8 mouse cellular contexts compared by ENCODE assay signal in the genomic region with DNA sequence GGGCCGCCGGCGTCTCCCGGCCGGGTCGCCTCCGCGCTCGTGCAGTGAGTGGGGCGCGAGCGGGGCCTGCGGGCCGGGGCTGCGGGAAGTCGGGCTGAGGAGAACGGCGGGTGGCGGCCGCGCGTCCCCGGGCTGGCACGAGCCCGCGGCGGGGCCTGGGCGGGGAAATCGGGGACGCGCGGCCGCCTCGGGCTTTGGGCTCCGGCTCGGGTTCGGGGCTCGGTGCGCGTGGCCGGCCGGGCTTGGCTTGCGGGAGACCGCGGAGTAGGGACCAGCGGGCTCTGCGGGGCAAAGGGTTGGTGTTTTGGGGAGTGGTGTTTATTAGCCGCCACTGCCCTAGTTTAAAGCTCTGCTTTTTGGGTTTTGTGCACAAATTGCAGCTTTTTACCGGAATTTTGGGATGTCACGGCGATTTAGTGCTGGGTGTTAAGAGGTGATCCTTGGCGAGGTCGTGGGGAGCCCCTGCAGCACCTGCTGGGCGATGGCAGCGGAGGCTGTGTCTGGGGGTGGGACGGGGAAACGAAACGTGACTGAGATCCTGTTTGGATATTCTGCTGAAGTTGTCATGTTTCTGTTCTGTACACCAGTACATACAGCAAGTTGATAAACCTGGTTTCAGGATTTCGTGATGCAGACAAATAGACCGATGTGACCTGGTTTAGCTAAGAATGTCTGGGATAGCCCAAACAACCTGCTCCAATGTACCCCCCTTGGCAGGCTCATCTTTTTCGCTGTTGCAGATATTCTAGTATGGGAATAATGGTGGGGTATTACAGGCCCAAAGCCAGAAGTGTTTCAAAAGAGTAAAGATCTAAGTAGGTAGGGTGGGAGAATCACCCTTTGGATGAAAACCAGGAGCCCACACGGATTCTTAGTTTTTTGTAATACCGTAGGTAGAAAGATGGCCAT. TPM values are rescaled to one million over a fixed set of nuclear protein-coding genes. Genes with fewer than 3 reads are reported as not detected.
DNase-seq lines count a peak whose midpoint lies in the region; ATAC-seq and TF ChIP-seq lines count a peak whose summit lies in the region.

No protein-coding gene starts in this region.

- H3K4me3 ChIP-seq in E14TG2a.4 (replicated peaks; ENCODE audit: low read length): peak overlapping the region; percentile 93
- peak overlapping the region; percentile 98 for H3K4me3 ChIP-seq in bone marrow macrophage, adult 2 months (ENCODE audit: insufficient read depth, low read length)
- H3K4me3 ChIP-seq in embryonic facial prominence, embryonic 15.5 days (replicated peaks): peak overlapping the region; percentile 79
- peak overlapping the region; percentile 74 for H3K4me3 ChIP-seq in heart, embryonic 12.5 days
- peak overlapping the region; percentile 60 for H3K4me3 ChIP-seq in kidney, embryonic 16.5 days (ENCODE audit: low read length)
- H3K4me3 ChIP-seq in liver, embryonic 16.5 days (ENCODE audit: low read depth, low read length): peak overlapping the region; percentile 83
- peak overlapping the region; percentile 63 for H3K4me3 ChIP-seq in neural tube, embryonic 13.5 days

- no peaks in the 10 kb centered on the region for H3K9me3 ChIP-seq in E14TG2a.4 (ENCODE audit: low read length)
- H3K9me3 ChIP-seq in embryonic facial prominence, embryonic 15.5 days (replicated peaks): no peaks in the 10 kb centered on the region
- no peaks in the 10 kb centered on the region for H3K9me3 ChIP-seq in heart, embryonic 12.5 days (replicated peaks)
- no peaks in the 10 kb centered on the region for H3K9me3 ChIP-seq in kidney, embryonic 16.5 days (ENCODE audit: low read length)
- no peaks in the 10 kb centered on the region for H3K9me3 ChIP-seq in liver, embryonic 16.5 days (replicated peaks; ENCODE audit: control insufficient read depth, low read length)
- no peaks in the 10 kb centered on the region for H3K9me3 ChIP-seq in neural tube, embryonic 13.5 days

- H3K4me2 ChIP-seq in embryonic facial prominence, embryonic 15.5 days (replicated peaks): peak overlapping the region; percentile 68
- peak overlapping the region; percentile 93 for H3K4me2 ChIP-seq in heart, embryonic 12.5 days
- peak overlapping the region; percentile 95 for H3K4me2 ChIP-seq in kidney, embryonic 16.5 days (replicated peaks; ENCODE audit: low read depth, low read length)
- peak overlapping the region; percentile 96 for H3K4me2 ChIP-seq in liver, embryonic 16.5 days (ENCODE audit: low read depth, low read length)
- H3K4me2 ChIP-seq in neural tube, embryonic 13.5 days: peak overlapping the region; percentile 82

- peak overlapping the region; percentile 65 for H3K27ac ChIP-seq in bone marrow macrophage, adult 2 months (ENCODE audit: insufficient read depth, low read depth, low read length)
- peak overlapping the region; percentile 96 for H3K27ac ChIP-seq in embryonic facial prominence, embryonic 15.5 days (replicated peaks)
- H3K27ac ChIP-seq in heart, embryonic 12.5 days (ENCODE audit: poor library complexity, severe bottlenecking): peak overlapping the region; percentile 92
- peak overlapping the region; percentile 92 for H3K27ac ChIP-seq in kidney, embryonic 16.5 days (ENCODE audit: low read length)
- H3K27ac ChIP-seq in liver, embryonic 16.5 days (ENCODE audit: low read length): peak overlapping the region; percentile 93
- H3K27ac ChIP-seq in neural tube, embryonic 13.5 days (replicated peaks): peak overlapping the region; percentile 94

- peak; percentile 81 for ATAC-seq in embryonic facial prominence, embryonic 15.5 days (ENCODE audit: insufficient number of reproducible peaks, low FRiP score, low TSS enrichment, low read depth)
- ATAC-seq in heart, embryonic 12.5 days (ENCODE audit: insufficient number of reproducible peaks, low FRiP score): peak; percentile 76
- ATAC-seq in kidney, embryonic 16.5 days (ENCODE audit: low FRiP score, low TSS enrichment): peak; percentile 83
- ATAC-seq in liver, embryonic 16.5 days (ENCODE audit: low read depth): peak; percentile 74
- peak; percentile 90 for ATAC-seq in neural tube, embryonic 13.5 days (ENCODE audit: low read depth)

- peaks cover 51% of the 10 kb centered on the region for H3K4me1 ChIP-seq in E14TG2a.4 (replicated peaks; ENCODE audit: low read depth, low read length)
- H3K4me1 ChIP-seq in bone marrow macrophage, adult 2 months (ENCODE audit: control insufficient read depth, insufficient read depth, low read length): peaks cover 2% of the 10 kb centered on the region; the same call in 1 of the 2 replicates
- H3K4me1 ChIP-seq in embryonic facial prominence, embryonic 15.5 days: peaks cover 8% of the 10 kb centered on the region; the same call in 1 of the 2 replicates
- H3K4me1 ChIP-seq in heart, embryonic 12.5 days (replicated peaks): peaks cover 25% of the 10 kb centered on the region
- peaks cover 31% of the 10 kb centered on the region for H3K4me1 ChIP-seq in kidney, embryonic 16.5 days (ENCODE audit: insufficient read depth, low read length)
- H3K4me1 ChIP-seq in liver, embryonic 16.5 days (ENCODE audit: control insufficient read depth, low read depth, low read length): peaks cover 14% of the 10 kb centered on the region
- H3K4me1 ChIP-seq in neural tube, embryonic 13.5 days (replicated peaks): peaks cover 38% of the 10 kb centered on the region

- 2% methylated on average over 63 of the region's 63 CpGs for WGBS in embryonic facial prominence, embryonic 15.5 days
- WGBS in heart, embryonic 12.5 days: 3% methylated on average over 62 of the region's 63 CpGs
- 3% methylated on average over 45 of the region's 63 CpGs for WGBS in kidney, embryonic 16.5 days
- WGBS in liver, embryonic 16.5 days (ENCODE audit: insufficient replicate concordance): 2% methylated on average over 56 of the region's 63 CpGs
- WGBS in neural tube, embryonic 13.5 days: 2% methylated on average over 58 of the region's 63 CpGs

- no peaks in the 10 kb centered on the region for H3K36me3 ChIP-seq in E14TG2a.4 (ENCODE audit: insufficient read depth, low read length)
- no peaks in the 10 kb centered on the region for H3K36me3 ChIP-seq in embryonic facial prominence, embryonic 15.5 days
- no peaks in the 10 kb centered on the region for H3K36me3 ChIP-seq in heart, embryonic 12.5 days
- no peaks in the 10 kb centered on the region for H3K36me3 ChIP-seq in kidney, embryonic 16.5 days (ENCODE audit: insufficient read depth, low read length)
- no peaks in the 10 kb centered on the region for H3K36me3 ChIP-seq in liver, embryonic 16.5 days (ENCODE audit: control insufficient read depth, insufficient read depth)
- no peaks in the 10 kb centered on the region for H3K36me3 ChIP-seq in neural tube, embryonic 13.5 days

- no peaks in the 10 kb centered on the region for H3K27me3 ChIP-seq in E14TG2a.4 (ENCODE audit: insufficient read depth, low read length)
- no peaks in the 10 kb centered on the region for H3K27me3 ChIP-seq in embryonic facial prominence, embryonic 15.5 days
- H3K27me3 ChIP-seq in heart, embryonic 12.5 days (replicated peaks): no peaks in the 10 kb centered on the region; the same call in 1 of the 2 replicates
- H3K27me3 ChIP-seq in kidney, embryonic 16.5 days (ENCODE audit: insufficient read depth, low read length): no peaks in the 10 kb centered on the region
- no peaks in the 10 kb centered on the region for H3K27me3 ChIP-seq in liver, embryonic 16.5 days (ENCODE audit: control insufficient read depth, insufficient read depth, low read depth, low read length)
- peaks cover 22% of the 10 kb centered on the region for H3K27me3 ChIP-seq in neural tube, embryonic 13.5 days

- no peak for TF ChIP-seq CTCF in E14TG2a.4 (conservative IDR thresholded peaks at IDR 0.05; ENCODE audit: low read length)
- no peak for TF ChIP-seq CTCF in bone marrow macrophage, adult 2 months (IDR thresholded peaks at IDR 0.05; ENCODE audit: low read depth, low read length)

- TF ChIP-seq POLR2A in bone marrow macrophage, adult 2 months (IDR thresholded peaks at IDR 0.05; ENCODE audit: borderline replicate concordance, low read depth, low read length): no peak

- DNase-seq in thymus, postnatal 0 days (ENCODE audit: low spot score): peak; percentile 36

- peak overlapping the region; percentile 82 for H3K9ac ChIP-seq in embryonic facial prominence, embryonic 15.5 days
- H3K9ac ChIP-seq in heart, embryonic 12.5 days: peak overlapping the region; percentile 89
- peak overlapping the region; percentile 98 for H3K9ac ChIP-seq in kidney, embryonic 16.5 days (replicated peaks; ENCODE audit: low read length)
- H3K9ac ChIP-seq in liver, embryonic 16.5 days (ENCODE audit: low read depth, low read length): peak overlapping the region; percentile 92
- peak overlapping the region; percentile 89 for H3K9ac ChIP-seq in neural tube, embryonic 13.5 days

RNA-seq across cellular contexts. Expression of a gene that starts 0.6 kb away (rescaled TPM):
- polyA plus RNA-seq in bone marrow macrophage, adult 2 months (2012; ENCODE audit: insufficient read depth, insufficient read length, missing spikeins): 13.3 and 15.3 TPM in 2 replicates
- polyA plus RNA-seq in embryonic facial prominence, embryonic 15.5 days (2015; fragmentation: Nextera tagmentation; extraction: Ambion mirVana): 12.6 and 14.8 TPM in 2 replicates
- polyA plus RNA-seq in heart, embryonic 12.5 days (2016; fragmentation: Nextera tagmentation; extraction: Ambion mirVana): 10.9 and 11.5 TPM in 2 replicates
- 3.3 and 3.6 TPM in 2 replicates for polyA plus RNA-seq in kidney, embryonic 16.5 days (2015; fragmentation: Nextera tagmentation; extraction: Ambion mirVana)
- polyA plus RNA-seq in liver, embryonic 16.5 days (2015; fragmentation: Nextera tagmentation; extraction: Ambion mirVana): 1.2 TPM in 2 replicates
- polyA plus RNA-seq in neural tube, embryonic 13.5 days (2015; fragmentation: Nextera tagmentation; extraction: Ambion mirVana): 14.5 and 18.7 TPM in 2 replicates
- polyA plus RNA-seq in thymus, postnatal 0 days (2015; fragmentation: Nextera tagmentation; extraction: Ambion mirVana): 10.2 and 12.6 TPM in 2 replicates

RNA-seq across cellular contexts. Expression of a gene that starts 41.7 kb away (rescaled TPM):
- polyA plus RNA-seq in bone marrow macrophage, adult 2 months (2012; ENCODE audit: insufficient read depth, insufficient read length, missing spikeins): 58.0 and 67.2 TPM in 2 replicates
- 184 and 195 TPM in 2 replicates for polyA plus RNA-seq in embryonic facial prominence, embryonic 15.5 days (2015; fragmentation: Nextera tagmentation; extraction: Ambion mirVana)
- polyA plus RNA-seq in heart, embryonic 12.5 days (2016; fragmentation: Nextera tagmentation; extraction: Ambion mirVana): 452 and 456 TPM in 2 replicates
- 267 and 278 TPM in 2 replicates for polyA plus RNA-seq in kidney, embryonic 16.5 days (2015; fragmentation: Nextera tagmentation; extraction: Ambion mirVana)
- polyA plus RNA-seq in liver, embryonic 16.5 days (2015; fragmentation: Nextera tagmentation; extraction: Ambion mirVana): 103 and 107 TPM in 2 replicates
- polyA plus RNA-seq in neural tube, embryonic 13.5 days (2015; fragmentation: Nextera tagmentation; extraction: Ambion mirVana): 259 and 285 TPM in 2 replicates
- polyA plus RNA-seq in thymus, postnatal 0 days (2015; fragmentation: Nextera tagmentation; extraction: Ambion mirVana): 227 and 232 TPM in 2 replicates

RNA-seq across cellular contexts. Expression of a gene that starts 44.6 kb away (rescaled TPM):
- not detected in 2 replicates for polyA plus RNA-seq in bone marrow macrophage, adult 2 months (2012; ENCODE audit: insufficient read depth, insufficient read length, missing spikeins)
- polyA plus RNA-seq in embryonic facial prominence, embryonic 15.5 days (2015; fragmentation: Nextera tagmentation; extraction: Ambion mirVana): 1.7 and 3.7 TPM in 2 replicates
- 0.18 and 0.36 TPM in 2 replicates for polyA plus RNA-seq in heart, embryonic 12.5 days (2016; fragmentation: Nextera tagmentation; extraction: Ambion mirVana)
- 1.0 and 2.0 TPM in 2 replicates for polyA plus RNA-seq in kidney, embryonic 16.5 days (2015; fragmentation: Nextera tagmentation; extraction: Ambion mirVana)
- 63.5 and 74.1 TPM in 2 replicates for polyA plus RNA-seq in liver, embryonic 16.5 days (2015; fragmentation: Nextera tagmentation; extraction: Ambion mirVana)
- polyA plus RNA-seq in neural tube, embryonic 13.5 days (2015; fragmentation: Nextera tagmentation; extraction: Ambion mirVana): 0.36 TPM in 1 of 2 replicates, not detected in the other
- polyA plus RNA-seq in thymus, postnatal 0 days (2015; fragmentation: Nextera tagmentation; extraction: Ambion mirVana): 0.71 and 0.75 TPM in 2 replicates

Comparison
In these comparisons a context has a peak if more than half of its experiments do, and no peak if none do; other contexts are left out.
1. Peak in every context shown above with its lines: DNase-seq, ATAC-seq, H3K4me3 ChIP-seq and H3K27ac ChIP-seq.
2. RNA of a gene that starts 44.6 kb away (polyA plus RNA-seq): 63.5 to 74.1 TPM in liver, embryonic 16.5 days; 1.7 to 3.7 TPM in embryonic facial prominence, embryonic 15.5 days, 1.0 to 2.0 TPM in kidney, embryonic 16.5 days, 0.71 to 0.75 TPM in thymus, postnatal 0 days, not detected in bone marrow macrophage, adult 2 months, 0.18 to 0.36 TPM in heart, embryonic 12.5 days and 0.36 TPM in neural tube, embryonic 13.5 days; every median in the first group is over 10 times any median in the second.